Mouse (Mus musculus) T-helper 1 cell (primary cell): ENCODE measurements at regions not wholly inside any gene's neighbourhood (a gene's known extent, or its start where the extent isn't known, plus 50 kb on each side); places are given as distances from the start of the nearest gene placed in this dataset.

Source experiments
- in situ Hi-C: fragments of 300-600 bp; cut with MboI, MseI; formaldehyde crosslinking; loops from one replicate; pipeline ENCODE4 v1.15.1; 2025; ENCODE audit warnings: high pct_unique_total_duplicates

DNA sequence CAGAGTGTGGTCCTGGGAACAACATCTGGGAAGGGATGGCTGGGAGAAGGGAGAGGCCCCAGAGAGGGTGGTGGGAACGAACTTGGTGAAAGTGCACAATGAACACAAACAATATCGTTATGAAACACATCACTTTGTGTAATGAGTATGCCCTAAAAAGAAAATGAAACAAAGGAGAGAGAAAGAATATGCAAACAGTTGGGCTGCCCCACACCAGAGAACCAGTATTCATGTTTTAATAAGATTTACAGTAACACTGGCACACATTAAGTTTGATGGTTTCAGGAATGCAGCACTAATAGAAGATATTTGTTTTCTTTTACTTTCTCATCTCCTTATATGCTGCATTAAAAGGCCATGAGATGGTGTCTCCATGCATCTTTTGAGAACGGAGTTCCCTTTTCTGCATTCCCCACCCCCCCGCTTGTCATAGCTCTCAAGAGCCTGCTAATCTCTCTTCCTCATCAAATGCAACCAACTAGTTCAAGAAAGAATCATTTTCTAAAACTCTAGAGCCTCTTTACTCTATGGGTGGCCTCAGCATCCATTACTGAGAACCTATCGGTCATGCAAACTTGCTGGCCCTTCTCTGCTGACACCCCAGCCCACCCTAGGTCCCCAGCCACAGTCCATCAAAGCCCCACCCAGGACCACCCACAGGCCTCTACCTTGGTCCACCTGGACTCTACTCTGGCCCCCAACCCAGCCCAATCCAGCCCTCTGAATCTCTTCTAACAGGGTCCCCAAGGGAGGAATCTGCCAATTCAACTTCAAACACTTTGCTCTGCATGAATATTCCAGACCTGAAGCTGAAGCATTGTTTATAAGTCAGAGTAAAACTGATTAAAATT is 379.0 kb upstream of the Nrp1 start:
- in situ Hi-C loops = no loop called here

DNA sequence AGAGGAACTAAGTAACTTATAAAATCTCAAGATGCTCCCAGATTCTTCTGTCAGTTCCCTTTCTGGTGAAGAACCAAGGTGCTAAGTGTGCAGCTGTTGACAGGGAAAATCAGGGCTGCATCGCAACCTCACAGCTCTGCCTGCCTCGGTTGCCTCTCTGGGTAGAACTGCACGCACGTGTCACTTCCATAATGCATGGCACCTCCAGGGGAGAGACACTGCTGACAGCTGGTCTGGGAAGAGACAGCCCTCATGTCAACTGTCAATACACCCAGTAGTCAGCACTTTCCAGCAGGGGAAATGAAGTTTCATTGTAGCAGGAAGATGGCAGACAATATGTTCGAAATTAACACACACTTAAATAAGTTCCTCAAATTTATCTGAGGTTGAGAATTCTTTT is 376.2 kb upstream of the Nrp1 start:
- in situ Hi-C loops = no loop called here

DNA sequence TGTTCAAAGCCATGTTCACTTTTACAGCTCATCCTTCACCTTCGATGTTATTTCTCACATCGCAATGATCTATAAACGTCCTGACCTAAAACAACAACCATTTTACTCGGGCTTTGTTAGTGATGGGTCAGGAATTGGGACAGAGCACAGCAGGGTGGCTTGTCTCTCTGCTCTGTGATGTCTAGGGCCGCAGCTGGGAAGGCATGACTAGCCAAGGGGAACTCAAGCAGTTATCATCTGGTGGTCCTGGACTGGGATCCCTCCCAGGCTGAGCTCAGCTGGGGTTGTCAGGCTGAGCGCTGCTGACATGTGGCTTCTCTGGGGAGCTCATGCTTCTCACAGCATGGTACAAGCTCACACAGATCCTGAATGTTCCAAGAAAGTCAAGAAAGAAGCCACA is 372.8 kb upstream of the Nrp1 start:
- in situ Hi-C loops = no loop called here

DNA sequence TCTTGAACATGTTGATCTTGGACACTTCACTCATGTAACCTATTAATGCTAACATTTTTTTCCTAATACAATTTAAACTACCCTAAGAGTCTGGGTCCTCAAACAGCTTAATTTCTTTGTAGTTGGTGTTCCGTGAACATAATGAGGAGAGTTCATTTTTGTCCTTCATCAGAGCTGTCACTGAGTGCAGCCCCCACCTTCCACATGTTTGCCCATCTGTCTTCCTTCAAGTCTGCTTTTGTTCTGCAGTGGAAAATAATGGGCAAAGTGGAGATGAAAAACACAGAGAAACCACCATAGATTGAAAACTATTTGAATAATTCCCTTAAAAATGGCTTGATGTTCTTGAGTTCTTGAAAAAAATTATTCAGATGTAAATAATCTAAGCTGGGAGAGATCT is 369.5 kb upstream of the Nrp1 start:
- in situ Hi-C loops = no loop called here

DNA sequence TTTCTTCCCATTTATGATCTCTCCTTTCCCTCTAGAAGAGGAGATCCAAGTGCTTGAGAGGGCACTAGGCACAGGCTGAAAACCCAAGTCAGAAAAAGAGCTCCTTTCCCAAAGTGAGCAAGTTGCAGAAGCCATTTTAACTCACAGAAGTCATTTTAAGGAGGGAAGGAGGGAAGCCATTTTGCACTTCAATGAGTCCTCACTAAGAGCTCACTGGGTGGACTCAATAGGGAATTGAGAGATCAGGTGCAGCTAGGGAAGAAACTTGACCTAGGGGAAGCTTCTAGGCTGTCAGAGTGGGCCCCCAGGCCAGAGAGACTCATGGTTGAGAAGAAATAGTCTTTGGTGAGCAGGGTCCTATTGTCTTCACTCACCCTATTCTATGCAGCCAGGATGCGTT is 363.5 kb upstream of the Nrp1 start:
- in situ Hi-C loops = no loop called here

DNA sequence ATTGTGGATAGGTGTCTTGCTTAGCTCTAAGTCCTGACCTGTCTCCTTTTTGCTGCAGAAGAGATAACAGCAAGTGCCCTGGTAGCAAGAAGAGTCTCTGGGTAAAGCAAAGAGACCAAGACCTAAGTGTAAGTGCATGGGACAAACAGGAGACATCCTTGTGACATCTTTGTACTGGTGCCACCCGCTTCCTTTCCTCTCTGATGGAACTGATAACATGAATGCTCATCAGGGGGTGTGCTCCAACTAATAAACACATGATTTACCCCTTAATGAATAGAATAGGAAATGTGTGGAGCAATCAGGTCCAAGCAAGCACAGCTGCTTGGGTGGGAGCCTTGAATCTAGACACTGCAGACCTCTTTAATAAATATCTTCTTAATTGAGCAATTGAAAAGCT is 362.9 kb upstream of the Nrp1 start:
- in situ Hi-C loops = no loop called here

DNA sequence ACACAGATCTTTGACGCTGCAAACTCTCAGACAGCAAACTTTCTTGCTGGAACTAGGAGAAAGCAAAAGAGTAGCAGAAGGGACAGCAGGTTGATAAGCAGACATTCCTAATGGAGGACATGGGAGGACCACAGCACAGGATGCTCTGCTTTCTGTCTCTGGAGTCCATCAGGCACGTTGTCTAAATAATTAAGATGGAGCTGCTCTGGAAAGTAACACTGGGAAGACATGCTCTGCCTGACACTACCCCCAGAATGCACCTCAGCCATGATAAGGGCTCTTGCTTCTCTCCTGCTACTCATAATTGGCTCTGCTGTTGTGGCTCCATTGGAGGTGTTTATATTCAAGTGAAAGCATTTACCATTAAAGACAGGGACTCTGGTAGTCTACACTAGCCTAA is 356.0 kb upstream of the Nrp1 start:
- in situ Hi-C loops = no loop called here

DNA sequence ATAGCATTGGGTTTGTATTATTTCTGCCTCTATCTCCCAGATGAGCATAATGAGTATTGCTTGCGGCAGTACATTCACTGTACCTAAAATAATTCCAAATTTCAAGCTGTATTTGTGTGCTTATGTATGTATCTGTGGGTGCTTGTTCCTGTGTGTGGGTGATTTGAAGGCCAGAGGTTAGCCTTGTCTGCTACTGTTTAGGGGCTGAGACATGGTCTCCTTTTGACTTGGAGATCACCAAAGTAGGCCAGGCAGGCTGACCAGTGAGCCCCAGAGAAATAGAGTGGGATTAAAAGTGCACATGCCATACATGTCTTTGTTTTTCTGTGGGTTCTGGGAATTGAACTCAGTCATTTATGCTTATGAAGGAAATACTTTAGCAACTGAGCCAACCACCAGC is 355.6 kb upstream of the Nrp1 start:
- in situ Hi-C loops = no loop called here

DNA sequence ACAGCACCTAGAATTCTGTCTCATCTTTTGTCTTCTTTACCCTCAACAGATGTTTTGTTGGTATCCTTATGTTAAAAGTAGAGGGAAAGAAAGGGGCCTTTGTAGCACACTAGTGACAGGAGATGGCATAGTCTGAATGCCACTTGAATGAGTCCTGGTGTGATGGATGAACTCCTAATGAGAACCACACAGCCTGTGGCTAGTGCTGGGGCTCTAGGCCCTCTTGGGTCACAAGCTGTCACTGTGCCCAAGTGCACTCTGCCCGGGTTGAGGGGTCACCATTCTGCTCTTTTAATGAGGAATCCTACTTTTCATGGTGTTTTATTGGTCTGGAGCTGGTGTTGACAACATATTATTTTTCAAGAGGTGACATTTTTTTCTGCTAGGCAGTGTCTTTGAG is 355.0 kb upstream of the Nrp1 start:
- in situ Hi-C loops = no loop called here

DNA sequence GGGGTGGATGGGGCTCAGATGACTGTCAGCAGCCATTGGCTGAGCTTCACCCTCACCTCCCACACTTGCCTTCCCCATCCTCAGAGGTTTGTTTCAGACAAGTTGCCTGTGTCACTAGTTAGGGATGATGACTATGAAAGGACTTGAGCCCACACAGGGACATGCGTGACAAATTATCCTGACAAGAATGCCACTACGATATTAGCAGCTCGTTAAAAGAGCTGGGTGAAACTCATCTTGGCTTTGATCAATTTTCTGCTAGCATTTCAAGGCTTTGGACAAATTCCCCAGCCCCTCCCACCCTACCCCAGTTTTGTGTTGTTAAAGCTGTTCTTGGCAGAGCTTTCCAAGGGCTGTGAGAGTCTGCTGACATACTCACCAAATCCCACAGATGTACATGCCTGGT is 354.5 kb upstream of the Nrp1 start:
- in situ Hi-C loops = no loop called here

DNA sequence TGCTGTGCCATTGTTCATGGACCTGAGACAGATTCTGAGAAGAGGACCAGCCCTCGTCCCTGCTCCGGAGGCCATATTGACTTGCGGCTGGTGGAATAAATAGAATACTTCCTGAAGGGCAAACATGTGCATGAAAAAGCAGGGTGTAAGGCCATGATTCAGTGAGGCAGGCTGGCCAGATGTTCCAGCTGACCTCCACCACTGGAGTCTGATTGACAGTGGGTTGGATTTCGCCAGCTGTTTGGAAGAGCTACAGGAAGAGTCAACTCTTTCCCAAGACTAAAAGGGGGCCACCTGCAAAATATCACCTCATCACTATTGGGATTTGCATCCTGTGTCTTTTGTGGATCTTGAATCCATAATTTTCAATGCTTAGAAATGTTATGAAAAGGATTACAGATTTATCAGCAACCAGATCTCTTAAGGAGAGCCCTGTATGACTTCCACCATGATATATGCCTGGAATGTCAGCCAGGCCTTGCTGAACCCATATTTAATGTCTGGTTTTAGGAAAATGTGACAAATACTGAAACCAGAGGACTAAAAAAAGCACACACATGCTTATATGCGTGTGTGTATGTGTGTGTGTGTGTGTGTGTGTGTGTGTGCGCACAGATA is 348.9 kb upstream of the Nrp1 start:
- in situ Hi-C loops = no loop called here

DNA sequence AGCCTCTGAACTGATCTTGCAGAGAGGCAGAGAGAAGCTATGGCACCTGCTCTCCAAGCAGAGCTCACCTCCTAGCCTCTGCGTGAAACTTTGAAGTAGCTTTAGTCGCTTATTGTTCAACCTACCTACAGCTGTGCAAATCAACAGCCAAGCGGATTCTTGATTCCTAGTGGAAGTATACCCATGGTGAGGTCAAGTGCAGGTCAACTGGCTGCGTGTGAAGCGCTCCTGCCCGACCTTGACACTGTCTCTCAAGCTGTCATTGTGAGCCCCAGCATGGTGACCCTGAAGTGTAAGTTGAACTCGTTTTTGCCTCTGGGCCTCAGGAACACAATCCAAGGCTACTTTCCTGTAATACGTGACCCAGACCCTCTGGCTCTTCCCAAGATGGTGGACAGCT is 341.2 kb upstream of the Nrp1 start:
- in situ Hi-C loops = no loop called here

DNA sequence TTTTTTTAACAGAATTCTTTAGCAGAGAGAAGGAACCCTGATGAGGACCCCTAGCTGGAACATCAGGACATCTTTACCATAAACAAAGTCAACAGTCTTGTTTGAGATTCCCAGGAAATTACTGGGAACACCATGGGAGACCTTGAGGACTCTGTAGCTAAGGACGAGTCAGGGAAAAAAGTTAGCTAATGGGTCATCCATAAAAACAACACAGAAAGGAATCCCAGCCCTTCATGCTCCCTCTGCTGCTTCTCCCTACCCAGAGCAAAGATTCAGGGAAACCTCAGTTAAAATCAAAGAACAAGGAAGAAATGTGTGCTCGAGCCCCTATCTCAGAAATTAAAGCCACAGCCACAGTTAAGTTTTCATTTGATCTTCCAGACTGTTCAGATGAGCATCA is 334.7 kb upstream of the Nrp1 start:
- in situ Hi-C loops = no loop called here

DNA sequence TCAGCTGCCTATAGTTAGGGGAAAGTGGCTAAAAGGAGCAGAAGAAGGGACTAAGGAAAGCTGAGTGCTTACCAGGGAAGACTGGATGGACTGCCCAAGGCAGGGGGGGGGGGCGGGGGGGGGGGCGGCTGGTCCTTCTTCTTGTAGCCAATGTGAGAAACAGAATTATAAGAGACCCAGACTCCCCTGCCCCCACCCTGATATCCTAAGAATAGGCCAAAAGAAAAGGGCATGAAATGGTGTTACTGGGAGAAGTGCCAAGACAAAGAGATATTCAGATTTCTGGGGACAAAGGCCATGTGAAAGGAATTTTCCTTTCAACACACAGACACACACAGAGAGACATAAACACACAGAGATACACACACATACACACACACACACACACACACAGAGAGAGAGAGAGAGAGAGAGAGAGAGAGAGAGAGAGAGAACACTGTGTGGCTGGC is 333.6 kb upstream of the Nrp1 start:
- in situ Hi-C loops = no loop called here

DNA sequence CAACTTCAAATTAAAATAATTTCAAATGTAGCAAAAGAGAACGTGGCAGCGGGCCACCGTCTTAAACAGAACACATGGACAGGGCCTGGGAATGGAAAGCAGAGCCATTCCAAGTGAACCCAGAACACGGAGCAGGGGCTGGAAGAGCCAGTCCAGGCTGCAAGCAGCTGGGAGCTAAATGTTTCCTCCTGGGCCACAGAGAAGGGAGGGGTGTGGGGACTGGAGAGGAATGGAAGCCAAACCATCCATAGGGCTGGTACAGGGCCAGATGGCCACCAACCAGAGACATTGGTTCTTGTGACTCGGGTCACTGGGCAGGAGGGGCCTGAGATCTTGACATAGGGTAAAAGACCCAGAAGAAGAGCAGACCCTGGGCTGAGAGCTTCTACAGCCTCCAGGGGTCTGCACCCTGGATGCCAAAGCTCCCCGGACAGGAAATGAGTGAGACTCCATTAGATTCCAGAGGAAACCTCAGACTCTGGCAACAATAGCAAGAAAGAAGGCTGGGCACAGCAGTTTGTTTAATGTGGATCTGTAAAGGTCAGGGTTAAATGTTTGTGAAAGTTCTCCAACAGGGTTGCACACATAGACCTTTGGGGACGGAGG is 333.1 kb upstream of the Nrp1 start:
- in situ Hi-C loops = no loop called here

DNA sequence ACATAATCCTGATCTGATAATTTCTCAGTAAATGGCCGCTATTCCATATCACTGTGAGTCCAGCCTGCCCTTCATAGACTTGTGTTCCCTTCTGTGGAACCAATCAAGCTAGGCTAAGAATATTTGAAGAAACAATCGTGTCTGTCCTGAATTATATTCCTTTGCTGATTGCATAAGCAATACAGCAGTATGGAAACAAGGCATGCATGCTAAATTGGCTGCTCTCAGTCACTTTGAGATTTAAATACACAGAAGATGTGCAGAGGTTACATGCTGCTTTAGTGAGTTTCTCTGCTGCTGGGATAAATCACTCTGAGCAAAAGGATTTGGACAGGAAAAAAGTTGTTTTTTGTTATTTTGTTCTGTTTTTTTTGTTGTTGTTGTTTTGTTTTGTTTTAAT is 331.4 kb upstream of the Nrp1 start:
- in situ Hi-C loops = no loop called here

DNA sequence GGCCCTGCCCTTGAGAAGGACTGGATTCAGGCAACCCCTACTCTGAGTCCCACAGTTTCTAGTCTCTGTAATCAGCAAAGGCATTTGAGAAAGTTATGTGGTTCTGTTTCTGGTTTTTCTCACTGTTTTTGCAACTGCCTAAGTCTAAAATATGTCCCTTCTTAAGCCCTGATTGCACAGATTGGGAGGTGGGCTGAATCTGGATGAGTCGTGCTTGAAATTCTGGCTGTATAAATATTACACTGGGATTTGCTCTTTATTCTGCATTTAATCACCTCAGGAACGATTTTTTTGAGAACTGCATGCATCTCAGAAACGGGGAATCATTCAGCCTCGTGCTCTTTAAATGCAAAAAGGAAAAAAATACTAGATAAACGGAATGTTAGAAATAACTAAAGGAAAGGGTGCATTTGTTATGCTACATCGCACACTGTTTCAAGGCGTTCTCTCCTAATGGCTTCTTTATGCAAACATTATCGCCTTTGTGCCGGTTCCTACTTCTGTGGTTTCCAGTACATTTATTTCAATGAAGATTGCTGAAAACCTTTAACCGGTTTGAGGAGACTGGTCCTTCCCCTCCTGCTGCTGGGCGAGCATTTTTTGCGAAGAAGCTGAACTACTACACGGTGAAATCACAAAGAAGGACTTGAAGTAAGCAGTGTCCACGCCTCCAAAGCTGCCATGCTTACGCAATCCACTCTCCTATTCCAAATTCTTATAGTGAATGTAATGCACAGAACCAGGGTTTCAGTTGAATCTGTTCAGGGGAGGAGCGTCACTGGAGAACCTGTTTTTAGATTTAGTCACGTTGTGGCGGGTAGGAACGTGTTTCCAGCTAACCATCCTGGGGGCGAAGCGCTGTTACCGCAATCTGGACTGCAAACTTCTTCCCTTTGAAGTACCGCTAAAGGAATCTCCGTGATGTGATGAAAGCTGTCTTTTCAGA is 327.8 kb upstream of the Nrp1 start:
- in situ Hi-C loops = no loop called here

DNA sequence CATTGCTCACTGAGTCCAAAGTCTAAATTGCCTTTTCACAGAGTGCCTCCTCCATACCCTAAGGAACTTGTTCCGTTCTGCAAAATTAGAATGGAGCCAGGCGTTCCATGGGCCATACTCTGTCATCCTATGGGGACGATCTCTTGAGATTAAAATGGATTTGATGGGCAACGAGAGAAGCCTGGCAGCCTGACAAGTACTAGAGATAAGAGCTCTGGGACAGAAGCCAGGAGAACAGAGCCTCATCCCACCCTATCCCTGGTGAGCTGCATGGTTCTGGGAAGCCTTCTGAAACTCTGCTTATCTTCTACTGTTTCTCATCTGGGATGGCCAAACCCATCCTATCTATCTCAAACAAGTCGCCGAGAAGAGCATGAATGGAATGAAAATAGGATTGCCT is 324.3 kb upstream of the Nrp1 start:
- in situ Hi-C loops = no loop called here

DNA sequence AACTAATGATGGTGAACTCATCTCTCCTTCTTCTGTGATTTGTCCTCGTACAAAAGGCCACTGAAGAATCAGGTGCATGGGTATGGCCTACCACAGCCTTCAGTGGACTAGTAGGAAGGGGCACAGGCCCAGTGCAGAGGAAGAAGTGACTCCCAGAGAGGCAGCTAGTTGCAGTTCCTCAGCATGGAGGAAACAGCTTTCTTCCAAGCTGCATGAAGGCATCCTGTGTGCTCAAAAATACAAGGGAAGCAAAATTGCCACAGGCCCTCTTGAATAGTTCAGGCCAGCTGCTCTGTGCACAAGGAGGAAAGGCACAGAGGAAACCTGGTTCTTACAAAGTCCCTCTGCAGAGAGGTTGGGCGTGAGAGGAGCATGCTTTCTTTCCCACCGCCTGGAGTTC is 322.7 kb upstream of the Nrp1 start:
- in situ Hi-C loops = no loop called here

DNA sequence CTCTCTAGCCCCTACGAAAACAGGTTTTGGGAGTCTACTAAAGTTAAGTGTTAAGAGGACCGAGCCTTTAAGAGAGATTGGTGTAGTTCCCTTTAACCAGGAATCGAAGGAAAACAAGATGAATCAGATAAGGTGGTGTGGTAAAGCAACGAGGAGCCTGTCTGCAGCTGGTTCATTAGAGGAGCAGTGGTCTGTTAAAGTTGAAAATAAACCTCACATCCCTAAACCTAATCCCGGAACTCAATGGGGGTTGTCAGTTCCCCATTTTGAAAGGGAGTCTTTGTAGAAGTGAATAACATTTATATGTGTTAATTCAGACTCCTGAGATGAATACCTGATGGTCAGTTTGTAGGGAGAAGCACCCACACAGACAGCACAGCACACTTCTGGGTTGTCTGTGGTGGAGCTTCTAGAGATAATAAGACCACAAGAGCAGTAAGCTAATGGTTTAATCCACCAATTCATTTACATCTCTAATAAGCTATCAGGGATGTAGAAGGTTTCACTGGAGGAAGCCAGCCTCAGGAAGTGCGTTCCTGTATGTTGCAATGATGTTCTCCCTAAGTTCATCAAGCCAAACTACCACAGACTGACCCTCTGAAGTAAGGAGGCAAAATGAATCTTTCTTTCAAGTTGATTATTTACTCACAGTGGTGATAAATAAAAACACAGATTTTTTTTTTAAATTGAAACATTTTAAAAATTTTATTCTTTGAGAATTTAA is 318.9 kb upstream of the Nrp1 start:
- in situ Hi-C loops = no loop called here

DNA sequence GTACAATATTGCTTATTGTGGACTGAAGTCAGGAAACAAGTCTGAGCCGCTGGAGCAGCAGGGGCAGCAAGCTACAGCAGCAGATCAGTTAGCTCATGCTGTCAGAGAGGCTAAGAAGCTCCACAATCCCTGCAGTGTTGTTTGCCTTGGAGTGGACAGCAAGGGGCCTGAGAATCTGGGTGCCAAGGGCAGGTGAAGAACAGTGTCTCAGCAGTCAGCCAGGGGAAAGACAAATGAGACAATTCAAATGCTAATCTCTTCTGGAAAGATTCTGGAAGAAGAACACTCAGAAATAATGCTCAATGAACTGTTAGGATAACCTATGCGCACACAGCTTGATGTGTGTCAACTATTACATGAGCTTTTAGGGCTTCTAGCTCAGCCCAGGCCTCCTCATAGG is 315.5 kb upstream of the Nrp1 start:
- in situ Hi-C loops = no loop called here
